Mouse (Mus musculus) embryonic fibroblast, embryonic 13.5 days (primary cell): ENCODE measurements around the gene Dock9.

Experiments used
- CTCF ChIP-seq: IDR thresholded peaks from 2 replicates; pipeline ENCODE4 v1.5.1; 2011; ENCODE audit warnings: mild to moderate bottlenecking, control low read depth, low read length, moderate library complexity, borderline replicate concordance; ENCODE audit not compliant: insufficient read depth
- POLR2A ChIP-seq: IDR thresholded peaks from 2 replicates; pipeline ENCODE4 v1.6.1; 2011; ENCODE audit warnings: low read depth, mild to moderate bottlenecking, control low read depth, low read length, moderate library complexity

- TF ChIP-seq POLR2A (no peak), CTCF (no peak)
Observed at GRCm38 (mm10) chr14:121644302-121644701, 153.3 kb downstream of the Dock9 start.
